Mouse (Mus musculus): Measurements from ENCODE around the gene Gtdc1. TPM values are rescaled to one million over a fixed set of nuclear protein-coding genes. Genes with fewer than 3 reads are reported as not detected.

Gene Gtdc1
- total and polyA plus RNA-seq, 2 experiments from 2014 or later = 11.9 to 13.9 TPM

DNA sequence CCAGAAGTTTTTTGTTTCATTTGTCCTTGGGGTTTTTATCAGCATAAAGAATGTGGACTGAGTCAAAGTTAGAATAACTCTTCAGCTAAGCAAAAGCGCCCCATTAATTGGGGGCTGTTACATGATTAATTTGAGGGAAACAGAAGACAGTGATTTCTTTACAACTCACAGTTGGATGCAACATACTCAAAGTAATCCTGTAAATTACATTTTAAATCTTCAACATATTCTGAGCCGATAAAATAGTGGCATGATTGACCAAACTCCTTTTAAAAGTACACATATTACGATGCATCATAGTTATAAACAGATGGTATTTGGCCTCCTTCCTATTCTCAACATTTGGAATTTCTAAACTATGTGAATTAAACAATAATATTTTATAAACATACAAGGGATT is 372.7 kb downstream of the Gtdc1 start:
- TF ChIP-seq EP300 (IDR thresholded peaks at IDR 0.05; ENCODE audit: low read depth) (no peak), CTCF (IDR thresholded peaks at IDR 0.05; ENCODE audit: low read depth) (no peak)
- H3K9me3 ChIP-seq (replicated peaks; ENCODE audit: control insufficient read depth, low read length) = no peaks in the 10 kb centered on the region
- no peak overlapping the region for H3K4me3 ChIP-seq (ENCODE audit: low read depth, low read length)
- no peaks in the 10 kb centered on the region for H3K36me3 ChIP-seq (replicated peaks; ENCODE audit: control insufficient read depth, insufficient read depth, low read length)
- H3K4me2 ChIP-seq (ENCODE audit: low read depth, low read length) = no peak overlapping the region
- H3K9ac ChIP-seq (replicated peaks; ENCODE audit: low read depth, low read length) = no peak overlapping the region
- no peak for ATAC-seq (ENCODE audit: insufficient read depth, low read depth)
- H3K4me1 ChIP-seq (ENCODE audit: control insufficient read depth, insufficient read depth) = peaks cover 8% of the 10 kb centered on the region
- H3K27me3 ChIP-seq (ENCODE audit: control insufficient read depth, insufficient read depth, low read length) = 0 out of 2 replicates have a peak, but pooled peaks cover 4% of the 10 kb centered on the region
- H3K27ac ChIP-seq (ENCODE audit: low read depth) = no peak overlapping the region
- WGBS = 70% methylated on average over 3 of the region's 3 CpGs
- DNase-seq (ENCODE audit: low spot score) = no peak

DNA sequence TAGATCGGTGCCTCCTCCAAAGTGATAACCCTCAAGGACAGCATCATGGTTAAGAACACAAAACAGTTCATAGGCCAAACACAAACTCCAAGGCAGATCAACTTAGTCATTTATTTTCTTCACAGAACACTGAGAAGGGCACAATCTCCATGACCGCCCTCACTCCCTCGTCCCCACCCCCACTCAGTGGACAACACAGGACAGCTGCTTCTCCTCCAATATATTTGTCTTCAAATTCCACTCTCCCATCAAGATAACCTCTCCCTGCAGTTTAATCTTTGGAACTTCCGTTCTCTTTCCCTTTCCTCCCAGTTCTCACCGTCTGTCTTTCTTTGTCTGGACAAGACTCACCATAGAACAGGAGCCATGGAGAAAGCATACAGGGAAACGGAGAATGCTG is 378.1 kb downstream of the Gtdc1 start:
- H3K4me3 ChIP-seq (ENCODE audit: low read depth, low read length) = no peak overlapping the region
- WGBS = 59% methylated on average over 6 of the region's 6 CpGs
- no peak overlapping the region for H3K4me2 ChIP-seq (ENCODE audit: low read depth, low read length)
- no peak for TF ChIP-seq EP300 (IDR thresholded peaks at IDR 0.05; ENCODE audit: low read depth)
- no peak for TF ChIP-seq CTCF (IDR thresholded peaks at IDR 0.05; ENCODE audit: low read depth)
- H3K36me3 ChIP-seq (replicated peaks; ENCODE audit: control insufficient read depth, insufficient read depth, low read length) = no peaks in the 10 kb centered on the region
- no peak overlapping the region for H3K27ac ChIP-seq (ENCODE audit: low read depth)
- no peak overlapping the region for H3K9ac ChIP-seq (replicated peaks; ENCODE audit: low read depth, low read length)
- H3K4me1 ChIP-seq (ENCODE audit: control insufficient read depth, insufficient read depth) = no peaks in the 10 kb centered on the region
- no peaks in the 10 kb centered on the region for H3K9me3 ChIP-seq (replicated peaks; ENCODE audit: control insufficient read depth, low read length)
- DNase-seq (ENCODE audit: low spot score) (no peak), ATAC-seq (ENCODE audit: insufficient read depth, low read depth) (no peak)
- no peaks in the 10 kb centered on the region for H3K27me3 ChIP-seq (ENCODE audit: control insufficient read depth, insufficient read depth, low read length)

DNA sequence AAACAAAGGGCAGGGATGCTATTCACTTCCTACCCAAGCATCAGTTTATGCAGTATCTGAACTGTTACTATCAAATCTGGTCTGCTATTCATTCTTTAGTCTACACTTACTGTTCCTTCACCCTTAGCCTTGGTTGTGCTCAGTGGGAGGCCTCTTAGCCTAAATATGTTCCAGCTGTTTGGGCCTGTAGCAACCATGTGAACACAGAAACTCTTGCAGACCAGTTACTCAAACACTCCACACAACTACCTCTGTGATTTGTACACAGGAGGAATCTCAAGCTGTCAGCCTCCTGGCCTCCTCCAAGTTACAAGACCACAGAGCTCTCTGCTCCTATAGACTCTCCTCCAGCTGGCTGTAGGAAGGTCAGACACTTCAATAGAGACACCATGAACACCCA is 384.7 kb downstream of the Gtdc1 start:
- Histone ChIP-seq H3K27ac (ENCODE audit: low read depth) (no peak overlapping the region), H3K4me2 (ENCODE audit: low read depth, low read length) (no peak overlapping the region), H3K27me3 (ENCODE audit: control insufficient read depth, insufficient read depth, low read length) (no peaks in the 10 kb centered on the region), H3K4me3 (ENCODE audit: low read depth, low read length) (no peak overlapping the region), H3K9me3 (replicated peaks; ENCODE audit: control insufficient read depth, low read length) (no peaks in the 10 kb centered on the region), H3K9ac (replicated peaks; ENCODE audit: low read depth, low read length) (no peak overlapping the region), H3K36me3 (replicated peaks; ENCODE audit: control insufficient read depth, insufficient read depth, low read length) (no peaks in the 10 kb centered on the region), H3K4me1 (ENCODE audit: control insufficient read depth, insufficient read depth) (no peaks in the 10 kb centered on the region)
- no peak for DNase-seq (ENCODE audit: low spot score)
- no peak for TF ChIP-seq CTCF (IDR thresholded peaks at IDR 0.05; ENCODE audit: low read depth)
- TF ChIP-seq EP300 (IDR thresholded peaks at IDR 0.05; ENCODE audit: low read depth) = no peak
- no peak for ATAC-seq (ENCODE audit: insufficient read depth, low read depth)

DNA sequence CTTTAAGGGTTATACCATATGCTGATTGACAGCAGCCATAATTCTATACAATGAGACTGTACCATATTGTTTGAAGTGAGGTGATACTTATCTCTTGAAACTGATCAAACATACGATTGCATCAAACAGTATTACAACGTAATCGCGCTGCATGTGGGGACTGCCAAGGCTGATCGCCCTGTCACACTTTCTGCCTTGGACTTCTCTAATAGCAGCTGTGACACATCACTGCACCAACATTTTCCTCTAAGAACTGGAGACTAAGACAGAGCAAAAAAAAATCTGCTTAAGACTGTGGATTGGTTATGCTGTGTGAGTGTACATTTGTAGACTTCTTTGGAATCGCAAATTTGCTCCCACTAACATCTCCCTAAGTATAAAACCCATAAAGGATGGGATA is 385.7 kb downstream of the Gtdc1 start:
- Histone ChIP-seq H3K9ac (replicated peaks; ENCODE audit: low read depth, low read length) (no peak overlapping the region), H3K4me2 (ENCODE audit: low read depth, low read length) (no peak overlapping the region), H3K4me3 (ENCODE audit: low read depth, low read length) (no peak overlapping the region), H3K27ac (ENCODE audit: low read depth) (no peak overlapping the region), H3K4me1 (ENCODE audit: control insufficient read depth, insufficient read depth) (no peaks in the 10 kb centered on the region), H3K27me3 (ENCODE audit: control insufficient read depth, insufficient read depth, low read length) (no peaks in the 10 kb centered on the region), H3K36me3 (replicated peaks; ENCODE audit: control insufficient read depth, insufficient read depth, low read length) (no peaks in the 10 kb centered on the region), H3K9me3 (replicated peaks; ENCODE audit: control insufficient read depth, low read length) (no peaks in the 10 kb centered on the region)
- 92% methylated on average over 6 of the region's 6 CpGs for WGBS
- ATAC-seq (ENCODE audit: insufficient read depth, low read depth) = no peak
- no peak for DNase-seq (ENCODE audit: low spot score)
- TF ChIP-seq CTCF (IDR thresholded peaks at IDR 0.05; ENCODE audit: low read depth) = no peak
- TF ChIP-seq EP300 (IDR thresholded peaks at IDR 0.05; ENCODE audit: low read depth) = no peak

DNA sequence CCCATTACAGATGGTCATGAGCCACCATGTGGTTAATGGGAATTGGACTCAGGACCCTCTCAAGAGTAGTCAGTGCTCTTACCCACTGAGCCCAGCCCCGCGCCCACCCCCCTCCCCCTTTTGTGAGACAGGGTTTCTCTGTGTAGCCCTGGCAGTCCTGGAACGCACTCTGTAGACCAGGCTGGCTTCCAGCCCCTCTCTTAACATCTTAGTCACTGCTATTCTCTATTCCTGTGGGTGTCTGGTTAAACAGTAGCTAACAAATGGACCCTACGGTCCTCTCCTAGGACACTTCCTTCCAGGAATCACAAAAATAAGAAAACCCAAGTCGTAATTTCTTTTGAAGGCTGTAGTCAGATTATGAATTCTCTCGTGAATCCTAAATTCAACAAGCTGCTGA is 386.6 kb downstream of the Gtdc1 start:
- DNase-seq (ENCODE audit: low spot score) (no peak), ATAC-seq (ENCODE audit: insufficient read depth, low read depth) (no peak)
- H3K9me3 ChIP-seq (replicated peaks; ENCODE audit: control insufficient read depth, low read length) = no peaks in the 10 kb centered on the region
- no peak overlapping the region for H3K9ac ChIP-seq (replicated peaks; ENCODE audit: low read depth, low read length)
- H3K27me3 ChIP-seq (ENCODE audit: control insufficient read depth, insufficient read depth, low read length) = no peaks in the 10 kb centered on the region
- H3K4me3 ChIP-seq (ENCODE audit: low read depth, low read length) = no peak overlapping the region
- WGBS = 83% methylated on average over 6 of the region's 6 CpGs
- H3K4me2 ChIP-seq (ENCODE audit: low read depth, low read length) = no peak overlapping the region
- 0 out of 2 replicates have a peak, but pooled peaks cover under 1% of the 10 kb centered on the region for H3K4me1 ChIP-seq (ENCODE audit: control insufficient read depth, insufficient read depth)
- TF ChIP-seq EP300 (IDR thresholded peaks at IDR 0.05; ENCODE audit: low read depth) (no peak), CTCF (IDR thresholded peaks at IDR 0.05; ENCODE audit: low read depth) (no peak)
- no peaks in the 10 kb centered on the region for H3K36me3 ChIP-seq (replicated peaks; ENCODE audit: control insufficient read depth, insufficient read depth, low read length)
- H3K27ac ChIP-seq (ENCODE audit: low read depth) = no peak overlapping the region

DNA sequence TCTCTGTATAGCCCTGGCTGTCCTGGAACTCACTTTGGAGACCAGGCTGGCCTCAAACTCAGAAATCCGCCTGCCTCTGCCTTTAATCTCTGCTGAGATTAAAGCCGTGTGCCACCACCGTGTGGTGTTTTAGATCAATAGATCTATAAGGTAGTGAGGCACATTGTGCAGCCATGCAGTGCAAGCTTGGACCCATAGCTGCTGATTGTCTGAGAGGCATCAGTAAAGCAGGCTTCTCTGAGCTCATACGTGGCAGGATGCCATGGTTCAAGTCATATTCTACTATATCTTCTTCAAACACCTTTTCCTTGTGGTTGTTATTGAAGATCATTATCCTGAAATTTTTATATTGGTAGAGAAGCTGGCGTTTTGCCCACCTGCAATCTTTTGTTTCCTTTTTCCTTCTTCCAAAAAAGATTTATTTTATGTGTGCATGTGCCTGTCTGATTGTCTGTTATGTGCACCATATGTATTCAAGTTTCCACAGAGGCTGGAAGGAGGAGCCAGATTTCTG is 388.3 kb downstream of the Gtdc1 start:
- H3K4me1 ChIP-seq (ENCODE audit: control insufficient read depth, insufficient read depth) = 0 out of 2 replicates have a peak, but pooled peaks cover 7% of the 10 kb centered on the region
- DNase-seq (ENCODE audit: low spot score) (no peak), ATAC-seq (ENCODE audit: insufficient read depth, low read depth) (no peak)
- no peak overlapping the region for H3K4me2 ChIP-seq (ENCODE audit: low read depth, low read length)
- no peaks in the 10 kb centered on the region for H3K27me3 ChIP-seq (ENCODE audit: control insufficient read depth, insufficient read depth, low read length)
- H3K9me3 ChIP-seq (replicated peaks; ENCODE audit: control insufficient read depth, low read length) = no peaks in the 10 kb centered on the region
- no peaks in the 10 kb centered on the region for H3K36me3 ChIP-seq (replicated peaks; ENCODE audit: control insufficient read depth, insufficient read depth, low read length)
- H3K4me3 ChIP-seq (ENCODE audit: low read depth, low read length) = no peak overlapping the region
- no peak overlapping the region for H3K27ac ChIP-seq (ENCODE audit: low read depth)
- H3K9ac ChIP-seq (replicated peaks; ENCODE audit: low read depth, low read length) = no peak overlapping the region
- TF ChIP-seq EP300 (IDR thresholded peaks at IDR 0.05; ENCODE audit: low read depth) (no peak), CTCF (IDR thresholded peaks at IDR 0.05; ENCODE audit: low read depth) (no peak)
- WGBS = 73% methylated on average over 5 of the region's 5 CpGs

Measured in heart, postnatal 0 days (tissue).